Mouse (Mus musculus) left cerebral cortex, adult 9 months (tissue): ENCODE data around the gene Nr1d2.
A peak's percentile ranks its signal among the peaks of the same experiment; 100 is the strongest.
"Not testable (repeated sequence)": the region's sequence is repeated elsewhere in the genome, so short reads cannot be mapped to it uniquely, and the experiment has no call there.

Source experiments
- DNase-seq, 2 experiments: peaks; one replicate each; pipeline ENCODE4 v3.0.0; 2022; ENCODE audit warnings: low spot score in 2 of 2

Nr1d2 gene

GRCm38 (mm10) chr14:18233076-18233475 lies 5.9 kb downstream of the Nr1d2 start:
- DNase-seq = no peak

GRCm38 (mm10) chr14:18231866-18232265 lies 7.1 kb downstream of the Nr1d2 start:
- not testable (repeated sequence) for DNase-seq

- not testable (repeated sequence) for DNase-seq
Observed at GRCm38 (mm10) chr14:18229751-18230150, 9.2 kb downstream of the Nr1d2 start.

- DNase-seq = not testable (repeated sequence)
Observed at GRCm38 (mm10) chr14:18226181-18226580, 12.7 kb downstream of the Nr1d2 start.

- not testable (repeated sequence) for DNase-seq
Observed at GRCm38 (mm10) chr14:18225431-18225830, 13.5 kb downstream of the Nr1d2 start.

GRCm38 (mm10) chr14:18221977-18222376 lies 16.9 kb downstream of the Nr1d2 start:
- DNase-seq = no peak

GRCm38 (mm10) chr14:18217158-18217557 lies 21.8 kb downstream of the Nr1d2 start:
- no peak for DNase-seq

- no peak for DNase-seq
Observed at GRCm38 (mm10) chr14:18216428-18216827, 22.5 kb downstream of the Nr1d2 start.

GRCm38 (mm10) chr14:18210795-18211194 lies 28.1 kb downstream of the Nr1d2 start:
- no peak for DNase-seq

- DNase-seq = not testable (repeated sequence)
Observed at GRCm38 (mm10) chr14:18204315-18204714, 34.6 kb downstream of the Nr1d2 start.

- no peak for DNase-seq
Observed at GRCm38 (mm10) chr14:18201413-18201812, 37.5 kb downstream of the Nr1d2 start.

- DNase-seq = peak in 1 of 2 experiments; percentile 73
Observed at GRCm38 (mm10) chr14:18186883-18187417, 52.0 kb downstream of the Nr1d2 start.

GRCm38 (mm10) chr14:18177531-18177930 lies 61.4 kb downstream of the Nr1d2 start:
- not testable (repeated sequence) for DNase-seq

- no peak for DNase-seq
Observed at GRCm38 (mm10) chr14:18167597-18167996, 71.3 kb downstream of the Nr1d2 start.

- DNase-seq = peak in 1 of 2 experiments; percentile 45
Observed at GRCm38 (mm10) chr14:18167041-18167440, 71.9 kb downstream of the Nr1d2 start.
